Mouse (Mus musculus): ENCODE data around the gene Gm20388.

The Gm20388 gene

DNA sequence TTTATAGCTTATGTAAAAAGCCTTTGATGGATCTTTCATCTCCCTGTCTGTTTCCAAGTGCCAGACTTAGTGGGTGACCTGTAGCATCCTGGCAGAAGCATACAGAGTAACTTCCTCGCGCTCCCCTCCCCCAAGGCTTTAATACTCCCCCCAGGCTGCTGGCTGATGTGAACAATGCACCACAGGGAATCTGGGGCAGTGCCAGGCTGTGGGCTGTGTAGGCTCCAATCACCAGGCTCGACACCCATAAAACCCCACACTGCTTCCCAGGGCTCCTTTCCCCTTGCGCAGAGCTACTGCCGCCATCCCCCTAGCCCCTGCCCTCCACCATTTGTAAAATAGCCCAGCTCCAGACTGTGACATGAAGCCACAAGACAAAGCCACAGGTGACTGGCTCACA, 257.2 kb downstream of the Gm20388 start:
- DNase-seq (ENCODE audit: low spot score), result no peak

DNA sequence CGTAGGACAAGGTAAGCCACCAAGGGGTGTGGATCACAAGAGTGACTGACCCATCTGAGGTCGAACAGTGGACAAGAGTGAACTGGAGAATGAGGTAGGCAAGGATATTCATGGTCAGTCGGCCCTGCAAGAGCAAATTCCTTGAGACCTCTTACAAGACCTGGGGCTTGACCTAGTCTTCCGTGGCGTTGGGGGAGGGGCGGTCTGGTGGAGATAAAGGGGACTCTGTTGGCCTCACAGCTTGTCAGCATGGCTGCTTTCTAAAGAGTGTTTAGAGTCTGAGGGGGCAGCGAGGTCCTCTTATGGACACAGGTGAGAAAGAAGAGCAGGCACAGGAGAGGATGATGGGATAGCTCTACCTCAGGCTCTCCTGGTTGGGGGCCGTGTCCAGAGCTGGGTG, 258.5 kb downstream of the Gm20388 start:
- DNase-seq (ENCODE audit: low spot score), result no peak

DNA sequence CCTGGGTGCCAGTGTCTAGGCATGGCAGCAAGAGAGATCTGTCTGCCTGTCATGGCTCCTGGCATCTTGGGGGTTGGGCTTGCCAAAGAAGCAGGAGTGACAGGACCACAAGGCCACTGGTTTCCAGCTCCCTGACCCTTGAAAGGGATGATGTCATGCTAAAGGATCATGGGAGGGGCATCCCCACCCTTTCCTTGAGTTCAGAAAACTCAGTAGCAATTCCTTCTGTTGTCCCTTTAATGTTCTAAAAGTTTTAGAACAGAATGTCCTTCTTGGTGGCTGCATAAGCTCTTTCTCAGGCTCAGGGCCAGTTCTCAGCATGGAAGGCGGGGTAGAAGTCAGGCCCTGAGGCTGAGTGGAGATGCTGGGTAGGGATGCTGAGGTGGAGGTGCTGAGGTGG, 262.6 kb downstream of the Gm20388 start:
- DNase-seq (ENCODE audit: low spot score), result no peak

DNA sequence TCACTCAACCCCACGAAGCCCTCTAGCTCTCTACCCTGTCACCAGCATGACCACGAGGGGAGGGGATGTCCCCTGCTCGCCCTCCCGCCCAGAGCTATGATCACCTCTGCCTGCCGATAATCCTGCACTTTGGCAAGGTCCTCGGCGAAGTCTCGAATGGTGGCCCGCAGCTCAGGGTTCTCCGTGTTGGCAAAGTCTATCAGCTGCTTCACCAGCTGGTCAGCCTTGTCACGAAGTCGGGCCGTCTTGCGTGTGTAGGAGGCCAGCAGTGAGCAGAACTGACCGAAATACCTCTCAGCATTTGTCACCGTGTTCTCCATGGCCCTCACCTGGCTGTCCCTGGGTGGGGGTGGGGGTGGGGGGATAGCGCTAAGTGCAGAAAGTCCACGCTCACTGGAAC, 264.0 kb downstream of the Gm20388 start:
- DNase-seq (ENCODE audit: low spot score), result no peak

DNA sequence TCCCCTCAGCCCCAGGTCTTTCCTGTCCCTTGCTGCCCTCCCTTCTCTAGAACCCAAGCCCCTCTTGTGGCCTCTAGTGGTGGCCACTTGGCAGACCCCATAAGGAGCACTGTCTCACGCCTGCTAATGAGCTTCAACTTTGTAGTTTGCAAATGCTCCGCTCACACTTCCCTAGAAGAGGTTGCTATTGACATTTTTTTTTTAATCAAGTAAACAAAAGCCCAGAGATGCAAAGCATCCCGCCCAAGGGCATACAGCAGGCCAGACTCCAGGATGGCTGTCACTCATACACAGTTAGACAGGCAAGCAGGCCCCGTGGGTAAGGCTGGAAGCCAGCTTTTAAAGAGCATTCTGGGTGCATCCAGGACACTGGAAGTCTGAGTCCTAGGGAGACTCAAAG, 266.0 kb downstream of the Gm20388 start:
- no peak for DNase-seq (ENCODE audit: low spot score)

DNA sequence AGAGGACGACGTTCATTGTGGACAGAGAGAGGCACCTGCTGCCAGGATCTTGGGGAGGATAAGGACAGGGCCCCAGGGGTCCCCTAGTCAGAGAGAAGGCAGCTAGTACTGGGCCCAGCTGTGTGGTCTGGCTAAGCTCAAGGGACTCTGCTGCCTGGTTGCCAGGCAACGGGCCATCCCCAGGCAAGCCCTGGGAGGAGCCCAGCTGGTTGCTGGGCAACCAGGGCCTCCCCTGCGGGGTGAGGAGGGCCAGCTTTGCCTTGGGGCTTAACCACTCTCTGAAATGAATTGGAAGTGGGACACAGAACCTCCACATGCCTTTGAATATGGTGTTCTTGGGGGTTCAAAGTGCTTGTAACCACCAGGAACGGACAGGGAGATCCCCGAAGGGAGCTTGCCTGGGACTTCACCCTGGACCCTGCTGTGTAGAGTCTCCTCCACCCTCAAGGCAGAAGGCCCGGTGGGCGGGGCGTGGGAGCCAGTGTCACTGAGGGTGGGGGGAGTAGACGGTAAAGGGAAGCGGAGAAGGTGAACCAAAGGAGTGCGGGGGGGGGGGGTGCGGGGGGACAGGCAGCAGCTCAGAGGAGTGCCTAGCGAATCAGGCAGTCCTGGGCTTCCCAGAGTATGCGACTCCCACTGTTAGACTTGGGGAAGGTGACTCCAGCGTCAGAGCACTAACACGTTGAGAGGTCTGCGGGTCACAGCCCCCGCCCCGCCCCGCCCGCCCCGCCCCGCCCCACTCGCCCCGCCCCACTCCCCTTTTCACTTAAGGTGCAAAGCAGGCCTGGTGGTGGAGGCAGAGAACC, 266.9 kb downstream of the Gm20388 start, which contains the start of gene Fam92b:
Gene Fam92b (minus strand): TSS at position 149 of the 806 bp plus-strand sequence.
- no peak for DNase-seq (ENCODE audit: low spot score)

DNA sequence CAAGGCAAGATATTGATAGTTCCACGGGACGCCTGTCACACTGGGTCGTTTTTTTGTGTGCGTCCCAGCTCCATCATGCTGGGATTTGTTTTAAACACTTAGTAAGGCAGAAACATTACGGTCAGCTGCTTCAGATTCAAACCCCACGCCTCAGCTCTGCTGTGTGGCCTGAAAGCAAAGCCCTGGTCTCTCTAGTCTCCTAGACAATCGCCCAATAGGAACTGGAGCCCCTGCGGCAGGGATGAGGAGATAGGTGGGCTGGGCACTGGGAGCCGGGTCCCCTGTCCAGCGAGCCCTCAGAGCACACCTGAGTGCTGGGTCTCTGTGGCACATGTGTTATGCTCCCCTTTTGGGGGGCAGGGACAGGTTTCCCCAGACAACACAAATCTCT, 267.5 kb downstream of the Gm20388 start:
- no peak for DNase-seq (ENCODE audit: low spot score)

DNA sequence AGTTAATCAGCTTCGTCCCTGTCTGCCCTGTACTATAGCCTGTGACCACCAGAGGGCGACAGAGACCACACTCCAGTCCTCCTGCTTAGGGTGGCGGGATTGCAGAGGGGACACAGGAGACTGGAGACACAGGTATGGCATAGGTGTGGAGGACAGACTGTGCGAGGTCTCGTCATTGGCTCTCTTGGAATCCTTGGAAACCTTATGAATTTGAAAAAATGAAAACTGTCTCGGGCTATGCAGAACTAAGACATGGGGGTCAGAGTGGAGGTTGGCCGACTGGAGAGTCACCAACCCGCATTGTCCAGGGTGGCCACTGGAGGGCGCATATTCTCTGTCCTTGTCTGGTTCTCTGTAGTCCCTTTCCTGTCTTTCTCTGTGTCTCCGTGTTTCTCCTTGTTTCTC, 268.4 kb downstream of the Gm20388 start:
- peak; percentile 95 for DNase-seq (ENCODE audit: low spot score)

DNA sequence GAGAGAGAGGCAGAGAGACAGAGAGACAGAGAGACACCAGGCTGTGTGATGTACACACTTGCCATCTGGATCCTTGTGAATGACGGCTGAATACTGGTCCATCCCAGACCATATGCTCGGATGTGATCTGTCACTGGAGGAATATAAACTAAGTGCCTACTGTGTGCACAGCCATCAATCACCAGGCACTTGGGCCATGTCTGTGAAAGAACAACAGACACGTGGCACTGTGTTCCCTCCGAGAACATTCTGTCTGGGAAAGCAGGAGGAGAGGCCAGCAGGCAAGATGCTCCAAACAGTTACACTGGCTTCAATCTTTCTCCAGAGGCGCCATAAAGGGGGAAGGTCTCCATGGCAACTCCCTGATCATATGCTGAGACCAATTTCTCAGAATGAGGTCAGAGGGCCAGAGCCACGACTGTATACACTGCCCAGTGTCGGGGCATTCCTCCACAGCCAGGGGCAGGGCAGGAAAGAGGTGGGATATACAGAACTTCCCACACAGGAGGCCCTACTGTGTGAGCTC, 269.9 kb downstream of the Gm20388 start:
- no peak for DNase-seq (ENCODE audit: low spot score)

DNA sequence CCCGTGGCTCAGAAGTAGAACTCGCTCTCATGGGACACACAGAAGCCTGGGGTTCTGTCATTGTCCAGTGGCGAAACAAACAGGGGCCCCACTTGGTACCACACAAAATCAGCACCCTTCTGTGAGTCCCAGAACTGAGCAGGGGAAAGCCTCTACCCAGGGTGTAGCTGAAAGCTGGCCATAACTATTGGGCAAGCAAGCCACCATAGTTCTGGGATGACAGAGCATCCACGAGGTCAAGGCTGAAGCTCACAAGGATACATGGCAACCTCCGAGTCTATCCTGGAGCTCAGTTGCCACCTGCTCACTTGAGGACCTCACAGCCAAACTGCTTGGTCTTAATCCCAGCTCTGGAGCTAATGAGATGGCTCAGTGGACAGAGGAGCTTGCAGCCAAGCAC, 270.6 kb downstream of the Gm20388 start:
- DNase-seq (ENCODE audit: low spot score), result no peak

DNA sequence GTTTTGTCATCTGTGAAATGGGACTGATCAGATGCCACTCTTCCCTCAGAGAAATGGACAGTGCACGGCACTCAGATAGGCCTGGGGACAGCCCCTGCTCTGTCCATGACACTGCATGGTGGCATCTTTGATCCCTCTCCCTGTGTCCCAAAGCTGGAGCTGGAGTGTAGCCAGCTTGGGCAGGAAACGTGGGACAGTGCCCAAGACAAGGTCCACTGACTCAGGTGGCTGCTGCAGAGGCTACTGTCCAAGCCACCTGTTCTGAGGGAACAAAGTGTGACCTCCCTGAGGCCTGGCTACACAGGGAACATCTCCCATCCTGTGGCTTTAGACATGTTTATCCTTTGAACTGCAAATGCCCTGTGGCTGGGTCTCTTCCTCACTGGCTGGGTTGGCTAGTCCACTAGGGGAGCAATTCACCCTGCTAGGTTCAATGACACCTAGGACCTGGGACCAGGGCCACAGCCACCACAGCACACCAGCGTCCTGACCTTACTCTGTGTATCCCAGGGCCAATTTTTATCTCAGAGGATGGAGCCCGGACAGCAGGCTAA, 271.3 kb downstream of the Gm20388 start:
- no peak for DNase-seq (ENCODE audit: low spot score)

DNA sequence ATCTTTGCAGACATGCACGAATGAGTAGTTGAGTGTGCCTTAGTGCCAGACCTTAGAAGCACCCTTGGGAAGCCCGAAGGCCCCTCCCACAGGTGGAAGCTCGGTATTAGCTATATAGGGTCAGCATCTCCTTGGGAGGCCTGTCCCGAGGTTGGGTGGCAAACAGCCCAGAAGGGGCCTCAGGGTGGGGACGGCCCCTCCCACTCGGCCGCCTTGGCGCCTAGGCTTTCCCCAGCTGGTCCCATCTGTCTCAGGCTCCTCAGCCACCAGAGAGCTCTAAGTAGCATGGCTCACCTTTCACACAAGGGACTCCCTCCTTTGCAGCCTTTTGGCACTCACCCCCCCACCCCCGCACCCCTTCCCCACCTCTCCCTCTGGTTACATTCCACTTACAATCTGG, 273.7 kb downstream of the Gm20388 start:
- DNase-seq (ENCODE audit: low spot score), result no peak

DNA sequence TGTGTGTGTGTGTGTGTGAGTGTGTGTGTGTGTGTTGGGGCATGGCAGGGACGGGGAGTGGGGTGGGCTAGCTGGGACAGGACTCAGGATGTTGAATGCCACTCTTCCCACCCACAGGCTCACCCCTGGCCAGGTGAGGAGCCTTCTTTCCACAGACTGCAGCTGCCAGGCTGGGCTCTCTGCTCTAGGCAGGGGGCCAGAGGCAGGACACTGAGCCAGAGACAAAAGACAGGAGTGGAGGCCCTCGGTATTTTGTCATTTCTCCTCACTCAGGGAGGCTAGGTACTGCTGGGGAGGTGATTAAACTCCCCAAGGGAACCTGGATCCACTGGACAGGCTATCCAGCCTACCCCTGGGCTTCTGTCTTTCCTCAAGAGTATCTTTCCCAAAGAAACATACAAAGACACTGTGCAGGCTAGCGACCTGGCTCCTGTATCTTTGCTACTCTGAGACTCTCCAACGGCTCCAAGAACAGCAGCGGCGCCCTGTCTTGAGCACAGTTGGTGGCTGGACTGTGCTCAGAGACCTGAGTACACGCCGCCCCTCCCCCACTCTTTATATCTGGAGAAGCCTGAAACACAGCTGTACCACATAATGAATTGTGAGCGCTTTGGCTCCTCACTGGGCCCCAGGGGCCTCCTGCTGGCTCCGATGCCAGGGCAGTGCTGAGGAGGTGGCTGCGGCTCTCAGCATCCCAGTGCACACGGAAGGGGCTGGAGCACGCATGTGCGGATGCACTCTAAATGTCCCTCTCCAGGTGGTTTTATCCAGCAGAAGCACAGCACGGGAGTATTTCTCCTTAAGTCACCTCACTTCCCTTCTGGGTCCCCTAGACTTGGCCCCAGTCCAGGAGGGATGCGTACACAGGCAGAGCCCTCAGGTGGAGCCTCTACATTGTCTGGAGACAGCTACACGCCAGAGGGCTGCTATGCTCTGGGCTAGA, 274.5 kb downstream of the Gm20388 start:
- no peak for DNase-seq (ENCODE audit: low spot score)

DNA sequence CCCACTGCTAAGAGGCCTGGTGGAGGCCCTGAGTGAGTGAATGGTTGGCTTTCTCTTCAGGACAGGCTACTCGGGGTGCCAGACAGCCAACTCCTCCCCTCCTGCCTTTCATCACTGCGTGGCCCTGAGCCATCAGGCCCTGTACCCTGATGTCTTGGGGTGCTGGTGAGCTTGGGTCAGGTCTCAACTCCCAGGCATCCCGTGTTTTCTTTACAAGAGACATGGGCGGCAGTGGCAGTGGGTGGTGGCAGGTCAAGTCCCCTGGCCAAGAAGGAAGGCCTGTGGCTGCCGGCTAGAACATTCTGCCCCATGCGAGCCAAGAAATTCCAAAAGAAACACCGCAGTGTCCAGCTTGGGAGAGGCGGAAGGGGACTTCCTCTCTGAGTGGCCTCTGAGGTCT, 275.8 kb downstream of the Gm20388 start:
- DNase-seq (ENCODE audit: low spot score), result peak; percentile 70

DNA sequence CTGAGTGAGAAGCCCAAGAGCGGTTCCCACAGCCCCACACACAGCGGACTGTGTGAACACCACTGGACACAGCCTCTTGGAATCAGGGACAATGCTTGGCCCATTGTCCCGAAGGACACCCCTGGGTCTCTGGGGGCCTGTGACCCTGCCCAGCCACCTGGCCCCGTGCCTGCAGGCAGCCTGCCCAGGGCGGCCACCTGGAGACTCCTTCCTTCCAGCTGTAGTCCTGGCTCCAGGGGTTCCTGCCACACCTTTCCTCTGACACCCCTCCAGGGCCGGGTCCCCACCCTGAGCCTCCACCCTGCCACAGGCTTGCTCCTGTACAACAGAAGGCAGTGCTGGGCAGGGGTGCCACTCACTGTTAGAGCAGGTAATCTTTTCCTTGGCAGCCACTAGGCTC, 277.9 kb downstream of the Gm20388 start:
- DNase-seq (ENCODE audit: low spot score), result no peak

DNA sequence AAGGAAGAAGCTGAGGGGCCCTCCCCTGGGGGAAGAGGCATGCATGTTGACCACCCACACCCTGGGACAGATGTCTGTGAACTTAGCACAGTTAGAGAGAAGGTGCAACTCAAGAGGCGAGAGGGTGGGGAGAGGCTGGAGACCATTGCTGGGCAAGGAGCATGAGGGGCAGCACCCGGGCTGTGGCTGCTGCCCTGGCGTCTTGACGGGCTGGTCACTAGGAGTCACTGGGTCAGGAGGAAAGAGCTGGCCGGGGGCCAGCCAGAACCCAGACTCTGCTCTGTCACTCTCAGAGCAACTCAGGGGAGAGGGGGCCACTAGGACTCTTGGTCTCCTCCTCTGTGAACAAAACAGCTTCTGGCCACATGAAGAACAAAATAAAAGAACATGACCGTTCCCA, 278.8 kb downstream of the Gm20388 start:
- DNase-seq (ENCODE audit: low spot score), result peak; percentile 49

DNA sequence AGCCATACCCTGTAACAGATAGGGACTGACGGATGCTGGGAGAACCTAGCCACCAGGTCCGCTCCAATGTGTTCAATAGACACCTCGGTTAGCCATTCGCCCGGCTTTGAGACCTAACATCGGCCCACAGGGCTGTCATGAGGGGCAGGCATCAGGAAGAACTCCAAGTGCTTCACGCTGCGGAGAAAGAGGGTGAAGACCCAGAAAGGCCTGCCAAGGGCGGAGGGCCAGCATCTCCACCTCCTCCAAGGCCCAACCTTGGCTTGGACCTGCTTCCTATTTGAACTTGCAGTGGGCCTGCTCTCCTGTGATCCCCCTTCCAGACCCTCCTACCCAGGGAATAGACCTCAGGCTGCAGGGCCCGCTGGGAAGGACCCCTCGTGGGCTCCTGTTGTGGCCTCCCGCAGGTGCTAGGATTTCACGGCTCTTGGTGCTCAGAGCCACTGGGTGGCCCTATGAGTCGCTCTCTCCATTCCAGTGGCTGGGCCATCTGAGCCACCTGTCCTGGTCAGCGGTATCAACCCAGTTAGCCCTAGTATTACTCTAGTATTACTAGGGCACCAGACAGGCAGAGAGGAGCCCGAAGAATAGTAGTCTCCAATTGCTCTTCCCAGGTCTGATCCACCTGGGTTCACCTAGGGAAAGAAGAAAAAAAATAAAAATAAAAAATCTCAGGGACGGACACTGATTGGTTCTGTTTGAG, 279.6 kb downstream of the Gm20388 start:
- DNase-seq (ENCODE audit: low spot score), result no peak

DNA sequence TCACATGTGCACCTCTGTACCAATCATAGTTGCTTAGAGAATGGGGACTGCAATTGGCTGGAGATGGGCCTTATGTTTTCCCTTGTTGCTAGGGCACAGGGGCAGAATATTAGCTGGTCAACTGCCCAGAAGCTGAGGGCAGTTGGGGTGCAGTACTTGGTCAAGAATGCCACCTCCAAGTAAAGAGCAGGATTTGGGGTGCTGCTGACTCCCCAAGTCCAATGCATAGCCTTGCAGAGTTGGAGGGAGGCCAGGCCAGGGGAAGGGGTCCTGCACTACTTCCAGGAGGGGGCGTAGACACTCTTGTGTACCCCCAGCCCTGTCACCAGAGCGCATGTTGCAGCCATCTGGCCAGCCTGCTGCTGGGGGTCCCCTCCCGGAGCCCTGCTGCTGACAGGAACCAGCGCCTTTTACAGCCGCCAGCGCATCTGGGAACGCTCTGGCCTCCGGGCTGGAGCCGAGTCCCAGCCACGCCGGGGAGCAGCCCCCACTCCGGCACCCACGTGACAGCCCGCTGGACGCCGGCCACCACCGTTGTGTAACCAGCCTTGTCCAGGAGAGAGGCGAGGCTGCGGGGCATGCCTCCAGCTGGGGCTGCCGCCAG, 280.3 kb downstream of the Gm20388 start:
- peak; percentile 97 for DNase-seq (ENCODE audit: low spot score)

DNA sequence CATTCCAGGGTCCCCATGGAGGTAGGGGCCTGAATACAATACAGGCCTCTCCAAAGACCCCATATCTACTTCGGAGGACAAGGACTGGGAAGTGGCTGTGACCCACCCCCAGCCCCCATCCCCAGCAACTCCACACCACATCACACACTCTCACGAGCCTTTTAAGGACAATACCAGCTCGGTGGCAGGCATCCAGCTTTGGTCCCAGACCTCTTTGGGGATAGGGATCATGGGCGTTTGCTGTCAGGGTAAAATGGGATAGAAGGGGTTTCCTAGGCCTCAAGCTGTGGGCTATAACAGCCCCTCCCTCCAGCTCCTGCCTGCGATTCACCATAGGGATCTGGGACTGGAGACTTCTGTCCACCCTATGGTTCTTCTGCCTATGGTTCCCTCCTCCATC, 281.0 kb downstream of the Gm20388 start:
- peak; percentile 50 for DNase-seq (ENCODE audit: low spot score)

DNA sequence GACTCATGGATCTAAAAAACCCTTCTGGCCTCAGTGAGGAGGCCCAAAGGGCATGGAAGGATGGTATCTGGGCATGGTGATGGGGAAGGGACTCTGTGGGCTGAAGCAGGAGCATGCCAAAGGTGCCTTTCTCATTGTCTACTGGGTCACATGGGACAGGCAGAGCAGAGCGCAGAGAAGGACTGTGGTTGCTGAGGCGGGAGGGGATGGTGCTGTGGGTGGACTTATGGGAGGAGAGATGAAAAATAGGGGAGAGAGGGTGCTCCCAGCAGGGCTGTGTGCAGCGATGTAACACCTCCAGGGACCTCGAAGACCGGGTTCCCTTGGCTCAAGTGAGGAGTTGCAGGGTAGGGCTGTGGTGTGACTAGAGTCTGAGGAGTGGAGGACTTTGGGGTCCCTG, 281.5 kb downstream of the Gm20388 start:
- no peak for DNase-seq (ENCODE audit: low spot score)

DNA sequence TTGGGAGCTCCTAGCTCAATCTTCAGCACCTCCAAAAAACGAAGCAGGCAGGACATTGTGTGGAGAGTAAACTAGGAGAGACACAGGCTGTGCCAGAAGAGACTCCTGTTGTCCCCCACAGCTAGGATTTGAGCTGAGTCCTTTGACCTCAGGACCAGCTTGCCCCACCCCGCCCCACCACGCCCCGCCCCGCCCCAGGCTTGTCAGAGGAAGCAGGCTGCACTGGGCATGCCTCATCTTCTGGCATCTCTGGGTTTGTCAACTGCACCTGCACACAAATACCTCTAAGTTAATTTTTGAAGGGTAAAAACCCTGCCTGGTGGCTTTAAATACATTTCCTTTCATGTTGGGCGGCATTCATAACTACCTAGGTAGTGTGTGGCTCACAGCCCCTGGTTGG, 290.7 kb downstream of the Gm20388 start:
- DNase-seq (ENCODE audit: low spot score), result no peak

DNA sequence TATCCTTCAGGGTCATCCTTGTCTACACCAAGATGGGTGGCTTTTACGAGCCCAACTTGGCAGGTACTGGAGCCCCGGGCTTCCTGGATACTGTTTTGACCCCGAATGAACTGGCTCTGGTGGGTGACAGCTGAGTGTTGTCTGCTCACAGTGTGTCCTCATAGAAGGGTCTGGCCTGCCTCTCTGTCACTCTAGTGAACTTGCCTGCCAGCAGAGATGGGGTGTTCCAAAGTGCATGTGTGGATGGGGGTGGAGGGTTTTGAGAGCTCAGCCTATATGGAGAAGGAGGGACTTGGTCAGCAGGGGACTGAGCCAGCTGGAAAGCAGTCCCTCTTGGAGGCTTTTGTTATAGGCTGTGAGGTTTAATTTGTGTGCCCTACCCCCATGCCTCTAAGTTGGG, 291.9 kb downstream of the Gm20388 start:
- no peak for DNase-seq (ENCODE audit: low spot score)

Data from adipocyte (in vitro differentiated cells).